Mouse (Mus musculus): ENCODE measurements around the gene Klk6. TPM values are rescaled to one million over a fixed set of nuclear protein-coding genes. Genes with fewer than 3 reads are reported as not detected.

Gene Klk6
- polyA plus RNA-seq, 1 experiment, result not detected

GRCm38 (mm10) chr7:43829006-43829405 lies 4.7 kb downstream of the Klk6 start:
- Histone ChIP-seq H3K4me3 (replicated peaks; ENCODE audit: control insufficient read depth, low read depth, low read length) (no peak overlapping the region), H3K4me1 (ENCODE audit: control insufficient read depth, insufficient read depth, low read length) (no peaks in the 10 kb centered on the region), H3K27ac (ENCODE audit: control insufficient read depth, insufficient read depth, low read depth, low read length, poor library complexity) (no peak overlapping the region)
- 84% methylated on average over 8 of the region's 8 CpGs for WGBS
- TF ChIP-seq CTCF (IDR thresholded peaks at IDR 0.05; ENCODE audit: control insufficient read depth, insufficient read depth, low read length), result no peak
- TF ChIP-seq POLR2A (IDR thresholded peaks at IDR 0.05; ENCODE audit: borderline replicate concordance, control insufficient read depth, low read depth, low read length), result no peak

GRCm38 (mm10) chr7:43841701-43842100 lies 17.4 kb downstream of the Klk6 start, which contains the start of gene Klk5:
Gene Klk5, plus strand, starts transcription at chr7:43841971.
- WGBS, result 37% methylated on average over 3 of the region's 3 CpGs
- no peak within 1 kb of the TSS for H3K4me3 ChIP-seq (replicated peaks; ENCODE audit: control insufficient read depth, low read depth, low read length)

GRCm38 (mm10) chr7:43843801-43844200 lies 19.5 kb downstream of the Klk6 start:
- no peaks in the 10 kb centered on the region for H3K4me1 ChIP-seq (ENCODE audit: control insufficient read depth, insufficient read depth, low read length)
- no peak overlapping the region for H3K4me3 ChIP-seq (replicated peaks; ENCODE audit: control insufficient read depth, low read depth, low read length)
- no peak for TF ChIP-seq POLR2A (IDR thresholded peaks at IDR 0.05; ENCODE audit: borderline replicate concordance, control insufficient read depth, low read depth, low read length)
- no peak overlapping the region for H3K27ac ChIP-seq (ENCODE audit: control insufficient read depth, insufficient read depth, low read depth, low read length, poor library complexity)
- WGBS, result 86% methylated on average over 4 of the region's 4 CpGs

More at GRCm38 (mm10) chr7:43841701-43842100, 17.4 kb downstream of the Klk6 start, which contains the start of gene Klk5:
- Histone ChIP-seq H3K27ac (ENCODE audit: control insufficient read depth, insufficient read depth, low read depth, low read length, poor library complexity) (no peak within 1 kb of the TSS), H3K4me1 (ENCODE audit: control insufficient read depth, insufficient read depth, low read length) (no peaks in the 10 kb centered on the region)
- TF ChIP-seq POLR2A (IDR thresholded peaks at IDR 0.05; ENCODE audit: borderline replicate concordance, control insufficient read depth, low read depth, low read length) (no peak), CTCF (IDR thresholded peaks at IDR 0.05; ENCODE audit: control insufficient read depth, insufficient read depth, low read length) (no peak)

GRCm38 (mm10) chr7:43851616-43852015 lies 27.3 kb downstream of the Klk6 start:
- TF ChIP-seq CTCF (IDR thresholded peaks at IDR 0.05; ENCODE audit: control insufficient read depth, insufficient read depth, low read length), result no peak
- TF ChIP-seq POLR2A (IDR thresholded peaks at IDR 0.05; ENCODE audit: borderline replicate concordance, control insufficient read depth, low read depth, low read length), result no peak
- 75% methylated on average over 6 of the region's 6 CpGs for WGBS
- no peak overlapping the region for H3K27ac ChIP-seq (ENCODE audit: control insufficient read depth, insufficient read depth, low read depth, low read length, poor library complexity)
- H3K4me3 ChIP-seq (replicated peaks; ENCODE audit: control insufficient read depth, low read depth, low read length), result no peak overlapping the region
- no peaks in the 10 kb centered on the region for H3K4me1 ChIP-seq (ENCODE audit: control insufficient read depth, insufficient read depth, low read length)

GRCm38 (mm10) chr7:43854642-43855380 lies 30.5 kb downstream of the Klk6 start:
- WGBS, result 75% methylated on average over 9 of the region's 9 CpGs
- no peak overlapping the region for H3K4me3 ChIP-seq (replicated peaks; ENCODE audit: control insufficient read depth, low read depth, low read length)
- H3K27ac ChIP-seq (ENCODE audit: control insufficient read depth, insufficient read depth, low read depth, low read length, poor library complexity), result no peak overlapping the region
- no peaks in the 10 kb centered on the region for H3K4me1 ChIP-seq (ENCODE audit: control insufficient read depth, insufficient read depth, low read length)
- no peak for TF ChIP-seq CTCF (IDR thresholded peaks at IDR 0.05; ENCODE audit: control insufficient read depth, insufficient read depth, low read length)
- no peak for TF ChIP-seq POLR2A (IDR thresholded peaks at IDR 0.05; ENCODE audit: borderline replicate concordance, control insufficient read depth, low read depth, low read length)

- no peak for TF ChIP-seq POLR2A (IDR thresholded peaks at IDR 0.05; ENCODE audit: borderline replicate concordance, control insufficient read depth, low read depth, low read length)
- TF ChIP-seq CTCF (IDR thresholded peaks at IDR 0.05; ENCODE audit: control insufficient read depth, insufficient read depth, low read length), result no peak
- H3K4me3 ChIP-seq (replicated peaks; ENCODE audit: control insufficient read depth, low read depth, low read length), result no peak overlapping the region
- WGBS, result 71% methylated on average over 3 of the region's 3 CpGs
- no peaks in the 10 kb centered on the region for H3K4me1 ChIP-seq (ENCODE audit: control insufficient read depth, insufficient read depth, low read length)
- H3K27ac ChIP-seq (ENCODE audit: control insufficient read depth, insufficient read depth, low read depth, low read length, poor library complexity), result no peak overlapping the region
Measured at GRCm38 (mm10) chr7:43855709-43856108, 31.4 kb downstream of the Klk6 start.

GRCm38 (mm10) chr7:43856307-43856706 lies 32.0 kb downstream of the Klk6 start:
- WGBS, result 53% methylated on average over 7 of the region's 7 CpGs
- Histone ChIP-seq H3K27ac (ENCODE audit: control insufficient read depth, insufficient read depth, low read depth, low read length, poor library complexity) (no peak overlapping the region), H3K4me1 (ENCODE audit: control insufficient read depth, insufficient read depth, low read length) (no peaks in the 10 kb centered on the region), H3K4me3 (replicated peaks; ENCODE audit: control insufficient read depth, low read depth, low read length) (no peak overlapping the region)
- TF ChIP-seq CTCF (IDR thresholded peaks at IDR 0.05; ENCODE audit: control insufficient read depth, insufficient read depth, low read length) (no peak), POLR2A (IDR thresholded peaks at IDR 0.05; ENCODE audit: borderline replicate concordance, control insufficient read depth, low read depth, low read length) (no peak)

GRCm38 (mm10) chr7:43857501-43857900 lies 33.2 kb downstream of the Klk6 start:
- no peak for TF ChIP-seq CTCF (IDR thresholded peaks at IDR 0.05; ENCODE audit: control insufficient read depth, insufficient read depth, low read length)
- TF ChIP-seq POLR2A (IDR thresholded peaks at IDR 0.05; ENCODE audit: borderline replicate concordance, control insufficient read depth, low read depth, low read length), result no peak
- 91% methylated on average over 12 of the region's 12 CpGs for WGBS
- Histone ChIP-seq H3K27ac (ENCODE audit: control insufficient read depth, insufficient read depth, low read depth, low read length, poor library complexity) (no peak overlapping the region), H3K4me1 (ENCODE audit: control insufficient read depth, insufficient read depth, low read length) (no peaks in the 10 kb centered on the region), H3K4me3 (replicated peaks; ENCODE audit: control insufficient read depth, low read depth, low read length) (no peak overlapping the region)

Data from bone marrow, adult 2 months (tissue).